Mouse (Mus musculus): ENCODE results near the gene Tesc. TPM values are rescaled to one million over a fixed set of nuclear protein-coding genes. Genes with fewer than 3 reads are reported as not detected.

Tesc gene
- polyA plus RNA-seq, 1 experiment, result 0.88 TPM

- no peak for TF ChIP-seq CTCF (IDR thresholded peaks at IDR 0.05; ENCODE audit: borderline replicate concordance, insufficient read depth, low read length)
- TF ChIP-seq POLR2A (IDR thresholded peaks at IDR 0.05; ENCODE audit: low read depth, low read length), result no peak
- no peak overlapping the region for H3K4me3 ChIP-seq (ENCODE audit: insufficient read depth, low read length)
- peaks cover 3% of the 10 kb centered on the region; the same call in 1 of the 2 replicates for H3K4me1 ChIP-seq (ENCODE audit: control insufficient read depth, insufficient read depth, low read length)
- no peak overlapping the region for H3K27ac ChIP-seq (ENCODE audit: insufficient read depth, low read length)
Measured at GRCm38 (mm10) chr5:118108124-118108793, 80.7 kb downstream of the Tesc start.

- Histone ChIP-seq H3K4me1 (ENCODE audit: control insufficient read depth, insufficient read depth, low read length) (peaks cover 3% of the 10 kb centered on the region; the same call in 1 of the 2 replicates), H3K27ac (ENCODE audit: insufficient read depth, low read length) (no peak overlapping the region)
Measured at GRCm38 (mm10) chr5:118108794-118109440, 81.4 kb downstream of the Tesc start.

More at GRCm38 (mm10) chr5:118108794-118109440, 81.4 kb downstream of the Tesc start:
- TF ChIP-seq CTCF (IDR thresholded peaks at IDR 0.05; ENCODE audit: borderline replicate concordance, insufficient read depth, low read length) (no peak), POLR2A (IDR thresholded peaks at IDR 0.05; ENCODE audit: low read depth, low read length) (no peak)
- H3K4me3 ChIP-seq (ENCODE audit: insufficient read depth, low read length), result no peak overlapping the region

Other genes starting within 250 kb of the Tesc start
- gene Nos1, start 246.7 kb upstream of the Tesc start, polyA plus RNA-seq (2011; ENCODE audit: insufficient read length, low read depth, missing spikeins), result 0.14 TPM in 1 of 2 replicates, not detected in the other
- 27.1 and 39.0 TPM in 2 replicates for gene Fbxo21, start 51.0 kb upstream of the Tesc start, polyA plus RNA-seq (2011; ENCODE audit: insufficient read length, low read depth, missing spikeins)
- 48.1 and 49.1 TPM in 2 replicates for gene Fbxw8, start 127.7 kb downstream of the Tesc start, polyA plus RNA-seq (2011; ENCODE audit: insufficient read length, low read depth, missing spikeins)
- not detected in 2 replicates for gene Hrk, start 136.9 kb downstream of the Tesc start, polyA plus RNA-seq (2011; ENCODE audit: insufficient read length, low read depth, missing spikeins)
- gene Rnft2, start 217.4 kb downstream of the Tesc start, polyA plus RNA-seq (2011; ENCODE audit: insufficient read length, low read depth, missing spikeins), result 2.9 and 5.1 TPM in 2 replicates
- 8.9 and 11.7 TPM in 2 replicates for gene 2410131K14Rik, start 217.5 kb downstream of the Tesc start, polyA plus RNA-seq (2011; ENCODE audit: insufficient read length, low read depth, missing spikeins)